Mouse (Mus musculus) common myeloid progenitor, adult 5-6 weeks (primary cell): ENCODE data around the gene Trmt1. TPM values are rescaled to one million over a fixed set of nuclear protein-coding genes. Genes with fewer than 3 reads are reported as not detected.
"Not testable (repeated sequence)": the region's sequence is repeated elsewhere in the genome, so short reads cannot be mapped to it uniquely, and the experiment has no call there.

ENCODE experiments used
- ATAC-seq: replicated peaks from 2 replicates; pipeline ENCODE4 v1.8.0; 2016; ENCODE audit warnings: low read depth, mild to moderate bottlenecking, moderate TSS enrichment, inconsistent platforms; ENCODE audit not compliant: poor library complexity, severe bottlenecking
- total RNA-seq: library from RNA; stranded (forward); fragments of 200-1000, 187-1606 nt; gene quantifications from 2 replicates; pipeline ENCODE4 v1.2.3, GENCODE M21; 2017

The Trmt1 gene
- total RNA-seq, 1 experiment from 2014 or later: 85.0 TPM

DNA sequence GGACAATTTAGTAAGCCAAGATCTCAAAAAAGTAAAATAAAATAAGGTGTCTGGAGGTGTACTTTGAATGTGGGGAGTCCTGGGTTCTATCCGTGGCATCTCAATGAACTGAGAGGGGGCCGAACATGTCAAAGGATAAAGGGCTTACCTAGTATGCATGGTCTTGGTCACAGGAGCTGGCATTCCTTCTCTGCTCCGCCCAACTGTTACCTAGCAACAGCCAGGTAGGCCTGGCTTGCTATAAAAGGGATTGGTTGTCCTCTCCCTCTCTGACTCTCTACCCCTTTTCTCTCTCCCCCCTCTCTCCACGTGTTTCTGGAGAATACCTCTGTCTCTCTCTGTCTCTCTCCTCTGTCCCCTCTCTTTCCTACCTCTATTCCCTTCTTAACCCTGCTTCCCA, 28.4 kb upstream of the Trmt1 start:
- no peak for ATAC-seq

DNA sequence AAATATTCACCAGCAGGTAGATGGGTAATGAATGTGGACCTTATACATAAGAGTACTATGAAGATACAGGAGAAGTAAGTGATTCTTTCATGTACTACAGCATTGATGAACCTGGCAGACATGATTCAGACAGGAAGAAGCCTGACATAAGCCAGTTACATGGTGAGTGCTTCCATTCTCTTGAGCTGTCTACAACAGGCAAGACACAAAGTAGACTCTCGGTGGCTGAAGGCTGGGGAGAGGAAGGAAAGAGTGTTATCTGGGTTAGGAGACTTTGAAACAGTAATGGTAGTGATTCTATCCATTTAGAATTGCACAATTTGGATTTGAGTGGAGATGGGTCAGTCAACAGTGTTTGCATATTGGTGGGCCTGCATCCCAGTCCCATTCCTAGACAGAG, 27.2 kb upstream of the Trmt1 start:
- ATAC-seq: no peak

DNA sequence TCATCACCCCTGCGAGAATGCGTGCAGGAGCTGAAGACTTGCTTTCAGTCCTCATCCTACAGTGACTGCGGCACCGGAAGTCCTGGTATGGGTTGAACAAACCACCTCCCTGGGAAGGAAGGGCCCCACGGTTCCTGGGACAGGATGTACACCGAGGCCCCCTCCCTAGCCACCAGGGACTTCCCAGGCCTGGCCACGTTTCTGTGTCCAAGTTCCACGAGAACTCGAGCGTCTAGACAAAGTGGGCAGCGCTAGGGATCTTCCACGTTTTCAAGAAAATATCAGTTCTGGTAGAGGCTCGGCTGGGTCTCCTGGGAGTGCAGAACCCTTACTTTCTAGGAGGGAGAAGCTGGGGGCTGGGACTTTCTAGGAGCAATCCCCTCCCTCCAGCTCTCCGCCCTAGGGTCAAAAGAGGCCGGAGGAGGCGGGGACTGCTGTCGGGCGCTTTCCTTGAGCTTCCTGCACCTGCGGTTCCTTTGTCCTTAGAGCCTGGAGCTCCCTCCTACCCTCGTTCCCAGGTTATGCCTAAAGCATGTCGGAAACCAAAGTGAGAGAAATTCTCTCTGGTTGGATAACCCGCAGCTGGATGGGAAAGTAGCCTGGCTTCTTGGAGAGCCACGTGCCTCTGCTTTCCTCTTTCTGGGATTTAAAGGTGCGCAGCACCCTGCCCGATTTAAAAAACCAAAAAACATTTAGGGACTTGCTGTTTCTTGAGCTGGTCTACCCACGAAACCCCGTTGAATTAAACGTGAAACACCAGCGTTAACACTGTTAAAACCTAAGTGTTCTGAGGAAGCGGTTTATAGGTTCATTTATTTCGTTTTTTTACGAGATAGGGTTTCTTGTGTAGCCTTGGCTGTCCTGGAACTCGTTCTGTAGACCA, 25.9 kb upstream of the Trmt1 start:
- peak; percentile 6; the same call in 1 of the 2 replicates for ATAC-seq

DNA sequence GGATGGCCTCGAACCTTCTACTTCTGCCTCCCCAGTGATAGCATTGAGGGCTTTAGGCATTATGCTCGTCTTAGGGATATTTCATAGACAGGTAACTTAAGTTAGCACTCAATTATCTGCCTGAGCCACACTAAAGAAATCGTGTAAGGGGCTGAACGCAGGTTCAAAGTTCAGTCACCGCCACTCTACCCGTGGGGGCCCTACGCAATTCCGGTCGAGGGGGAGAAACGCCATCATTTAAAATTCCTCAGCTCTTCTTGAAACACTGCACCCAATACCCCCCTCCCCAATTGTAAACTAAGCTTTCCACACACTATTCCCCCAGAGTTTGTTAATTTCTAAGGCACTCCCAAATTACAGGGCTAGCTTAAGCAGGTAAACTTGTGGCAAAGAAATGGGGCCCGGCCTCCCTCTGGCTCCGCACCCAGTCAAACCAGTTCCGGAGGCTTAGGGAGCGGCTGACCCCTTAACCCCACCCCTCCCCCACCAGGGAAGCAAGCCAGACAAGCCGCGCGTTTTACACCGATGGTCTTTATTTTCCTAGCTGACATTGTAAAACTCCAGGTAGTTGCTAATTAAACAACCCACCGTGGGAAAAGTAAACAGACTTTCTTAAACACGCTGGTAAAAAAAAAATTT, 25.2 kb upstream of the Trmt1 start:
- ATAC-seq: no peak

DNA sequence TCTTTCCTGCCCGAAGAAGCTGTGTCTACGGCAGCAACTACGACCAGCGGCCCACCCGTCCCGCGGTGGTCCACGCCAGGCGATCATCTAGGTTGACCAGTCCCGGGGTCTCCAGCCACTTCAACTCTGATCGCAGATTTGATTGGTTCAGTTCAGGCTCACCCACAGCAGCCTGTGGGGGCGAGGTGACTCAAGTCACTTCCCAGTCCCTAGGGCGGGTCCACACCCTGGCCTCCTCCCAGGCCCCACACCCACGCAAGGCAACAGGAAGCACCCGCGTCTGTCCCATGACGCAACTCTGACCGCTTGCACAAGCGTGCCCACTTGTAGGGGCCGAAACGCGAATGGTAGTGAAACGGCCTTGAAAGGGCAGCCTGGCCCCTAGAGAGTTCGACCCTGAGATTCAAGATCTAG, 24.6 kb upstream of the Trmt1 start:
- peak; percentile 4 for ATAC-seq

DNA sequence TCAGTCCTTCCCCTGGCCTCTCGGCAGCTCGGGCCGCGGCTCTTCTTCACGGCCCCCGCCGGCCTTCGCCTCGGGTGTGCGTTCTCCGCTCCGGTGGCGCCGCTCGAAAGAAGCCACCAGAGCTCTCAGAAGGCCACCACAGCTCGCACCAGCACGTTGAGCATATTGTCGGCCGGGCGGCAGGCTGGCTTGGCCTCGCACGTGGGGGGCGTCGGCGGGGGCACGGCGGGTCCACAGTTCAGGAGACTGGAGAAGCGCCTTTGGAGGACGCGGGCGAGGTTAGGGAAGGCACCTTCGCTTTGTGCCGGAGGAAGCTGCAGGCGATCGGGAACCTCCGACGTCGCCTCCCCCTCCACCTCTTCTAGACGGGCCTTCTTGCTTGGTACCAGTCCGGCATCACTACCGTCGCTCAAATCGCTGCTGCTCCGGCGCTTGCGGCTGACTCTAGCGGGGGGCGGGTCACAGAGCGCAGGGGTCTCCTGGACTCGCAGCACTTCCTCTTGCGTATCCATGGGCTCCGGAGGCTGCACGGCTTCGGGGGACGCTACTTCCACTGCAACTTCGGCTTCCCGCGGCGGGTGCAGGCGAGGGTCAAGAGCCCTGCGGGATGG, 24.0 kb upstream of the Trmt1 start:
- ATAC-seq: peak; percentile 12

DNA sequence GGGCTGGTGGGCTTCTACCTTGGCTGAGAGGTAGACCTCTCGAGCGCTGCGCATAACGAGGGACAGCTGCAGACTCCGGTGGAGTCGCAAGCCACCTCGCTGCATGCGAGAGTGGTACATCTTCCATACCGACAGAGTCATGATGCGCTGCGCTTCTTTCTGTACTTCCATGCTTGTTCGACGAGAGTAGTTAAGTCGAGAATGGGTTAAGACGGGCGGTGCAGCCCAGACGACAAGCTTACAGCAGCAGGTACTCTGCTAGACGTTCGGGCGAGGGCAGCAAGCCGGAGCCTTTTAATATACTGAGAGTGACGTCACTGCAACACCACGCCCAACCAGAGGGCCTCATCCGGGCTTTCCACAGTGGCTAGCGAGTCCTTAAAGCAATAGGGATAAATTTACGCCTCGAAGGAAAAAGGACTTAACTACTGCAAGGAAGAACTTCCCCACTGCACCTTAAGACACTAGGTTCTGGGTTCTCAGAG, 23.5 kb upstream of the Trmt1 start, which contains the start of gene Ier2:
Gene Ier2, minus strand, starts transcription at position 272 of the 485 bp plus-strand sequence.
- ATAC-seq: peak; percentile 36

DNA sequence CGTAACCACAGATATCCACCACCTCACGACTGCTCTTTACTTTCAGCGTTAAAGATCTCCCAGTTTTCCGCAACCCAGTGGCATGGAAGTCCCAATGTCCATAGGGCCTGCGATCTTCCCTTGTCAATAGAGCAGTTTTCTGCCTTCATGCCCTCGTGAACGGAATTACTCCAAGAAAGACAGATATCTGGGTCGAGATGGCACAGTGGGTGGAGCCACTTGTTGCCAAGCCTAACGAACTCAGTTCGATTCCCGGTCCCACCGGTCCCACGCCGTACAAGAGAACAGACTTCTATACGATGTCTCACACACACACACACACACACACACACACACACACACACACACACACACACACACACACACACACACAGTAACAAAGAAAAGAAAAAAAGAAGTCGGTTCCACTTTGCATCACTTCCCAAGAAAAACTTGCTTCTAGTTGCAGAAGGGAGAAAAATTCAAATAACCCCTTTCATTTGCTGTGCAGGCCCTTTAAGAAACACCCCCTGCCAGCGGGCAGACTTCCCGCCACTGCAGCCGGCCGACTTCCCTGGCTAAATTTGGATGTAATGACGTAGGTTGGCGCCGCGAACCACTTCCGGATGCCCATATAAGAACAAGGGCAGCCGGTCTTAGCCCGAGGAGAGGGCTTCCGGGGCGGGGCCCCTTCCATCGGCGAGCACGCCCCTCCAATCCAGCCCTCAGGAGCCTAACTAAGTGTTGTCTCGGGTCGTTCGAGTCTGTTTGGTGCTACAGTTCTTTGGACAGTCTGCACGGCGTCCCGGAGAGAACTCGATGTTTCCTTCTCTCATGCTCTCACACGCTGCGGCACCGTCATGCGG, 22.4 kb upstream of the Trmt1 start:
- ATAC-seq: peak; percentile 43

DNA sequence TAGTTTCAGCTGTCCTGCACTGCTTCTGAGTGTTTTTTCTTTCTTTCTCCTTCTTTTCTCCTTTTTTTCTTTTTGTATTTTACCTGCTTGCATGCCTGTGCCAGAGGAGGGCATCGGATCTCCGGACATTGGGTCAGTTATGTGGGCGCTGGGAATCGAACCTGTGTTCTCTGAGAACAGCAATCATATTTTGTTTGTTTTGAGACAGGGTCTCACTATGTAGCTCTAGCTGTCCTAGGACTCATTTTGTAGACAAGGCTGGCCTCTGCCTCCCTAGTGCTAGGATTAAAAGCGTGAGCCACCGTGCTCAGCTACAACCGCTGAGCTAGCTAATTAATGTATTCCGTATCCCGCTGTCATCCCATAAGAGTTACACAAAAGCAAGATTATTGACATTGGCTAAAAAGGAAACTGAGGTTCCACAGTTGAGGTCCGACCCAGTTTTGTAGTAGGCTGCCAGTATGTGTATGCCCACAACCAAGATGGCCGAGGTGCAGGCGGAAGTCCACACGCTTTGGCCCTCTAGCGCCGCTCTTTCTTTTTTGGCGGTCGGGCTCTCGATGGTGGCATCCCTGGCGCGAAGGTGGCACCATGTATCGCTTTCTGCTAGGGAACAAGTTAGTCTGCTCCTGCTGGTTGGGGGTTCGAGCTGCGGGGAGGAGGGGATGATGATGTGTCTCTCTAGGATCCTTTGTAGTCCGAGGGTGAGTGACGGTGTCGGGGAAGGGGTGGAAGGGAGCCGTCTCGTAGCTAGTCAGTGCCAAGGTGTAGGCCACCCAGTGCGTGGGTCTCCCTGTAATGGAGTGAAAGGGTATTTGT, 21.3 kb upstream of the Trmt1 start:
- peak; percentile 23 for ATAC-seq

DNA sequence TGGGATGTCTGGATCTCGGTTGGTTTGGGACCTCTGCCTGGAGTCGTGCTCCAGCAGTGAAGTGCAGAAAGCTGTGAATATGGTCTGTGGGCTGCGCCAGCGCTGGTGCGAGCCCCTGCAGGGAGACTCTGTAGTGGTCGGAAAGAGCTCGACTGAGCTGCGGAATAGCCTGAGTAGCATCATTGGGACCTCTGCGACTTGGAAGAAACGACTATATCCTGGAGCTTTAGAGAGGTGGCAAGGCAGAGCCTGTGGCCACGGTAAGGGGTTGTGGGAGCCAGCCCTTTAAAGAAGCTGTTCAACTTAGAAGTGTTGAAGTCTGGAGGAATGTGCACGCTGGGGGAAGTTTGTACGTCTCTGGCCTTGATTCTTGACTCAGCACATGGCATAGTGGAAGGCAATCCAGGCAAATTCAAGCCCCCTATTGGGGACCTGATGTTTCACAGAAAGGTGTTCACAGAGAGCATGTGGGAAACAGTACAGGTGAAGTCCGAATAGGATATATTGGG, 20.7 kb upstream of the Trmt1 start:
- ATAC-seq: no peak

DNA sequence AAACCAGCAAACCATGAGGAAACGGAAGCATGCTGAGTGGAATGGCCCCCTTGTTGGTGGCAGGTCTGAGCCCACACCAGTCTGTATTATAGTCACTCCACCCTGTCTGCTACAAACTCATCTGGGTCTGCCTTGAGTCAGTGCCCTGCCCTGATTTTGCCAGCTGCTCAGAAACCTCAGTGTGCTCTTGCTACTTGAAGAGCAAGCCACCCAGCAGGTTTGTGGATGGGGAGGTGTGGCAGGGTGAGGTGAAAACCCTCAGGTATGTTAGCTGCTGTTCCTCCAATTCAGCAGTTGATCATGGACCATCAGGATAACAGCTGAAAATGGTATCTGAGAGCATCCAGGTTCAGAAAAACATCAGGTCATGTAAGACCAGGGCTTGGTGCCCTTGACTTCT, 18.0 kb upstream of the Trmt1 start:
- no peak for ATAC-seq

DNA sequence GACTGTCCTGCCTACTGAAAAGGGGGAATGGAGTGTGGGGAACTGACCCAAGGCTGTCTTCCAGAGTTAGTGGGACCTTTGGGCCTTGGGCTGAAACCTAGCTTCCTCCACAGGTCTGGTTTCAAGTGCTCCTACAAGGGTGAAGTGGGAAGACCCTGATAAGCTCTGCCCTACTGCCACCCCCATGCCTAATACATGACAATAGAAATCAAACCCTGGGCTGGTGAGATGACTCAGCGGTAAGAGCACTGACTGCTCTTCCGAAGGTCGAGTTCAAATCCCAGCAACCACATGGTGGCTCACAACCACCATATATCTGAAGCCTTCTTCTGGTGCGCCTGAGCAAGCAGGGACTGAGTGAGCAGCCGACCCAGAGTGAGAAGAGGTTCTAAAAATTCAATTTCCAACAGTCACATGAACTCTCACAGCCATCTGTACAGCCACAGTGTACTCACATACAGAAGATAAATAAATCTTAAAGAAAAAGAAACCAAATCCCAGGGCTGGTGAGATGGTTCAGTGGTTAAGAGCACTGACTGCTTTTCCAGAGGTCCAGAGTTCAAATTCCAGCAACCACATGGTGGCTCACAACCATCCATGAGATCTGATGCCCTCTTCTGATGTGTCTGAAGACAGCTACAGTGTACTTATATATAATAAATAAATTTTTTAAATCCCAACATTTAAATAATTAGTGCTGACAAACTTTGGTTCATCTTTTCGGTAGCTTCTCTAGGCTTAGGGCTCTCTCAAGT, 17.2 kb upstream of the Trmt1 start:
- no peak for ATAC-seq

DNA sequence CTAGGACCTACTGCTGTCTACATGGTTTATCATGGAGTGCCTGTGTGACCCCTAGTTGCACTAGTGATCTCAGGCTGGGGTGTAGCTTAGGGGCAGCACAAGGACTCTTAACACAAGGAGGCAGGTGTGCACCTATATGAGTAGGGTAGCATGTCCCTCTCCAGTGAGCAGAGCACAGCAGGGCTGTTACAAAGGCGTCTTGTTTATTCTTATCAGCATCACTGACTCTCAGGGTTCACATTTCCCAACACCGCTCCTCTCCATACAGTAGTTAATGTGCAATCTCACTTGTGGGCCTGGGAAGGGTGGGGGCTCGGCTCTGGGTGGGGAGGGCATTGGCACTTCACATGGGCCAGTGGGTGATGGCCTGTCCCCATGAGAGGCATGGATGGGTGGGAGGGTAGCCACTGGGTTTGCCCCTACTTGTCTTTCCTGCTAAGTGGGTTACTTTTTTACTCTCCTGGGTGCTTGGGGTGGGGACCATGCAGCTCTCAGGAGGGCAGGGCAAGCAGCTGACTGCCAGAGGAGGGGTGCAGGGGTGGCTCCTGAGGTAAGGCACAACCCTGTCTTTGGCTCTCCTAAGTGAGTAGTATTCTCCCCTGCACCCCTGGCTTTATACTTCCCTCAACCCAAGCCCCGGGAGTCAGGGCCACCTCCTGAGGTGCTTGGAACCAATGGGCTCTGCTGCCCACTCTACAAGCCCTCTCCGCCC, 15.7 kb upstream of the Trmt1 start:
- not testable (repeated sequence) for ATAC-seq

DNA sequence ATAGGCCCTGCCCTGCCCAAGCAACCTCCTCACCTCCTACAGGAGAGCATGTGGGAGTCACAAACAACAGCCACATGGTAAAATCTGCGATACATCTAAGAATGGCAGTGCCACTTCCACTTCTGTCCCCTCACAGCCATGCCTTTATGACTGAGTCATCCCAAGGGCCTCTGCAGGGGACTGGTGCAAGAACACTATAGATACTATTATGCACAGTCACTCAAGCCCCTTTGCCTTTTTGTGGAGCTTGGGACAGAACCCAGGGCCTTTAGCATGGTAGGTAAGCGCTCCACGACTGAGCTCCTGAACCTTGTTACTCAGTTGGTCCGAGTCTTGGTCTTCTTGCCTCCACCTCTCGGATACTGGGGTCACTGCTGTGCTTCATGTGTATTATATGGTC, 8.8 kb upstream of the Trmt1 start:
- ATAC-seq: no peak

DNA sequence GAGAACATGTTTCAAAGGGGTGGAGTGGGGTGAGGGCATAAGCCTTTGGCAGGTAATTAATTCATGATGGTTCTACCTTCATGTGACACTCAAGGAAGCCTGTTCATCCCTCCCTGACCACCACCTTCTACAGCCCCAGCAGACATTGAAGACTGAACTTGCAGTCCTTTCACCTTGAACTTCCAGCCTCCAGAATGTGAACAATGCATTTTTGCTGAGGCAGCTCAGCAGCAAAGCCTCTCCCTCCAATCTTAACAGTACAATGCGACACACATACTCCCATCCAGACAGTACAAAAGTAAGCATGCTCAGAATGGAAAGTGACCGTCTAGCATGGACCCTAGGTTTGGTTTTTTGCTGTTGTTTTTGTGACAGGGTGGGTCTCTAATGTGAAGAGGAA, 4.6 kb upstream of the Trmt1 start:
- ATAC-seq: no peak

DNA sequence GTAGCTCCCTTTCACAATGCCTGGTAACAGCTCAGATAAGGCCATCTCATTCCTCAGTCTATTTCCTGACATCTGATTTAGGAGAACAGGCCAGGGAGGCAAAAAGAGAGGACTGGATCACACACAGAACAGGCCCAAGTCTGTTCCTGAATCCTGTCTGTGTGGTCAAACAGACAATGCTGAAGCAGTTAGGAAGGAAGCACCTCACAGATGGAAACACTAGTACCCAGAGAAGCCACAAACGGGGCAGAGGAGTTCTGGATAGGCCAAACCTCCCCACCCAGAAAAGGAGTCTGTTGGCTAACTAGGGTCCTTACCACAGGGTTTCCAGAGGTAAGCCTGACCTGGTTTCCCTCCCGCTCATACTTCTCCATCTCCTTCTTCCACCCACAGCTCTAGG, 3.9 kb upstream of the Trmt1 start:
- peak; percentile 39; the same call in 1 of the 2 replicates for ATAC-seq

DNA sequence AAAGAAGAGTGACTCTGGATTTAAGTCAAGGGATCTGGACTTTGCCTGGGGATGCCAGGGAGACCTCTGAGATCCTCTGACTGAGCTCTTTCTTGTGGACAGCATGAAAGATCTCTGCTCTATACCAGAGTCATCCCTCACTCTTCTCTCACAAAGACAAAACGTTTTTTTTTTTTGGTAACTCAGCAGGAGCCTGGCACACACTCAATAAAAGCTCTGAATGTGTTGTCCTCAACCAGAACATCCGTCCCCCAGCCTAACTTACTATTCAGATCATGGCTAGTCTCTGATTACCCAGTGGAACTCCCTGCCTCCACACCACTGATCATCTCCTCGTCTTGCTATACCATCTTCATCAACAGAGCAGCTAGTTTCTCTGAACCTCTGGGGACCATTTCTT, 1.6 kb upstream of the Trmt1 start:
- no peak for ATAC-seq
